Mouse (Mus musculus): ENCODE data around the gene Ern1.

- TF ChIP-seq CTCF (IDR thresholded peaks at IDR 0.05; ENCODE audit: control insufficient read depth, insufficient read depth, insufficient replicate concordance, low read depth, low read length) (no peak), POLR2A (IDR thresholded peaks at IDR 0.05; ENCODE audit: control insufficient read depth, low read depth, low read length) (no peak)
These were observed 18.6 kb upstream of the Ern1 start for GRCm38 (mm10) chr11:106506211-106506610.
